ENCODE assay signal across 9 mouse cellular contexts in the genomic region with DNA sequence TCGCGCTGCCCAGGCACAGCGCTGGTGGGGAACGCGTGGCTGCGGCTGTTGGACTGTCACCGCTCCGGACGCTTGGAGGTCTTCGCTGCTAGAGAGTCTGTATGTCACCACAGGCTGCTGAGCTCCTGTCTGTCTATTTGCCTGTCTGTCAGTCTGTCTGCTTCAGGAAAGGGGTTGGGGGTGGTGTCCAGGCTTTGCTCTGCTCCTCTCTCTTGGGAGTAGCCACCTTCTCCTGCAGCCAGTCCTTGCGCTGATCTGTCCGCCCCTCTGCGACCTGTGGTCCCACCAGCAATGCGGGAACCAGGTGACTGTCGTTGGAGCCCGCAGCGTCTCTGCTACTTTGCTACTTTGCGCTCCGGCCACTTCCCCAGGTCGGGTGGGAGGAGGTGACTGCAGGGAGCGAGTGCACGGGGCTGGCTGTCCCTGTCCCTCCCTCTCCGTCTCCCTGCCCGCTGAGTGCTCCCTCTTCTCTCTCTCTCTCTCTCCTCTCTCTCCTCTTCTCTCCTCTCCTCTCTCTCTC. TPM values are rescaled to one million over a fixed set of nuclear protein-coding genes. Genes with fewer than 3 reads are reported as not detected.
DNase-seq lines count a peak whose midpoint lies in the region; ATAC-seq lines count a peak whose summit lies in the region.
"Had no signal": no experiment of that assay in that cellular context is flagged by ENCODE, and none has a peak within 500 bp of the region (broad histone marks: within the 10 kb centered on the region; RNA-seq: fewer than 3 reads in every experiment).

No protein-coding gene starts in this region.

- peaks cover 37% of the 10 kb centered on the region for H3K27me3 ChIP-seq in stomach, embryonic 14.5 days (ENCODE audit: control insufficient read depth, insufficient read depth, low read length)

- H3K4me3 ChIP-seq in stomach, embryonic 14.5 days (ENCODE audit: low read depth, low read length) = peak overlapping the region; percentile 23; the same call in 1 of the 2 replicates
- H3K4me3 ChIP-seq: erythroblast, embryonic 14.5 days had no signal

- H3K9me3 ChIP-seq in stomach, embryonic 14.5 days (ENCODE audit: control insufficient read depth, low read depth, low read length) = no peaks in the 10 kb centered on the region

- no peaks in the 10 kb centered on the region; the same call in 1 of the 2 replicates for H3K4me1 ChIP-seq in stomach, embryonic 14.5 days (ENCODE audit: control insufficient read depth, insufficient read depth, low read length)

- peak overlapping the region; percentile 52 for H3K4me2 ChIP-seq in stomach, embryonic 14.5 days (replicated peaks; ENCODE audit: low read depth, low read length)

- intact Hi-C loops in heart, postnatal 10 days (cut with DNase I) = no loop called here

- no peaks in the 10 kb centered on the region for H3K36me3 ChIP-seq in stomach, embryonic 14.5 days (ENCODE audit: control insufficient read depth, insufficient read depth, low read length)

- ATAC-seq in megakaryocyte progenitor cell, adult 5-6 weeks (replicated peaks; ENCODE audit: poor library complexity) = peak; percentile 67
- ATAC-seq in stomach, embryonic 14.5 days (ENCODE audit: insufficient number of reproducible peaks, insufficient read depth, low FRiP score, low read depth) = peak; percentile 28; the same call in 1 of the 2 replicates

- H3K9ac ChIP-seq in stomach, embryonic 14.5 days (replicated peaks; ENCODE audit: low read depth, low read length) = no peak overlapping the region

- WGBS in stomach, embryonic 14.5 days = 2% methylated on average over 24 of the region's 24 CpGs

- DNase-seq in adrenal gland, adult 2 months = peak; percentile 5
- DNase-seq in adrenal gland, adult 8-10 months = no peak
- DNase-seq in right cerebral cortex, adult 18-20 months = peak; percentile 48
- DNase-seq in right cerebral cortex, postnatal 36 days (ENCODE audit: low spot score in 2 of 2) = no peak
- DNase-seq in heart, postnatal 10 days = peak; percentile 10 to 15
- no peak for DNase-seq in spleen, adult 18-20 months

- H3K27ac ChIP-seq in stomach, embryonic 14.5 days (ENCODE audit: low read length) = no peak overlapping the region

RNA-seq across cellular contexts. Expression of a gene that starts 1.2 kb away (rescaled TPM):
- under 1 TPM in 1 of 2 experiments, not detected in 1; 0.41 TPM for total RNA-seq in adrenal gland, adult 2 months (2021)
- polyA plus RNA-seq in adrenal gland, adult 2 months (2012; rRNA removed) = 0.06 and 0.10 TPM in 2 replicates
- 1 to 10 TPM in 1 of 4 experiments, under 1 TPM in 3; 0.20 to 1.0 (median 0.58) TPM for total RNA-seq in adrenal gland, adult 8-10 months (2022)
- 1 to 10 TPM; 1.8 to 2.8 TPM for total RNA-seq in heart, postnatal 10 days (2021)
- 0.10 and 0.79 TPM in 2 replicates for total RNA-seq in megakaryocyte progenitor cell, adult 5-6 weeks (2015)
- total RNA-seq in megakaryocyte progenitor cell, adult 5-6 weeks (2017) = 0.46 and 1.4 TPM in 2 replicates
- 1.2 and 1.6 TPM in 2 replicates for polyA plus RNA-seq in stomach, embryonic 14.5 days (2014; fragmentation: Nextera tagmentation; extraction: Ambion mirVana)

Comparison
In these comparisons a context has a peak if more than half of its experiments do, and no peak if none do; other contexts are left out.
1. DNase-seq: peak in adrenal gland, adult 2 months (single experiment), right cerebral cortex, adult 18-20 months (single experiment) and heart, postnatal 10 days (2 of 2); none in adrenal gland, adult 8-10 months (single experiment), right cerebral cortex, postnatal 36 days (0 of 2) and spleen, adult 18-20 months (0 of 2).